Comparison of ENCODE assay signal across 7 mouse cellular contexts in the genomic region with DNA sequence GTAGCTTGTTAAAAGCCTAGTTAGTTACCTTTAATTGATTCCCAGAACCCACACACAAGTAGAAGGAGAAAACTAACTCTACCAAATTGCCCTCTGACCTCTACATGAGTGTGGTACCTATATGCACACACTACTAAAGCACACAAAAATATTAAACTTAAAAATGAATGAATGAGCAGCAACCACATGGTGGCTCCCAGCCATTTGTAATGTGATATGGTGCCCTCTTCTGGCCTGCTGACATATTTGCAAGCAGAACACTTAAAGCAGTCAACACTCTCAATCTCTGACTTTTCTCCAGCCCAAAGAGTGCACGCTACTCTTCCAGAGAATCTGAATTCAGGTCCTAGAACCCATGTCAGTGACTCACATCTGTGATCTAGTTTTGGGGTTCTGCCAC. TPM values are rescaled to one million over a fixed set of nuclear protein-coding genes. Genes with fewer than 3 reads are reported as not detected.
A peak's percentile ranks its signal among the peaks of the same experiment; 100 is the strongest.
DNase-seq lines count a peak whose midpoint lies in the region; ATAC-seq and TF ChIP-seq lines count a peak whose summit lies in the region.

No protein-coding gene starts in this region.

- 49% methylated on average over 1 of the region's 1 CpGs for whole genome bisulfite sequencing in liver, postnatal 0 days (ENCODE audit: insufficient replicate concordance)

- H3K9ac ChIP-seq in liver, postnatal 0 days (replicated peaks): no peak overlapping the region

- H3K9me3 ChIP-seq in liver, postnatal 0 days (ENCODE audit: low read length): no peaks in the 10 kb centered on the region

- no peak overlapping the region for H3K4me2 ChIP-seq in liver, postnatal 0 days (ENCODE audit: low read depth, low read length)

- H3K36me3 ChIP-seq in liver, postnatal 0 days (replicated peaks; ENCODE audit: insufficient read depth, low read length): peaks cover 46% of the 10 kb centered on the region

- peak; percentile 43 for ATAC-seq in inflammation-experienced regulatory T-cells, adult 6 months
- peak; percentile 44 for ATAC-seq in liver, postnatal 0 days

- no peak overlapping the region for H3K4me3 ChIP-seq in liver, postnatal 0 days (ENCODE audit: low read depth, low read length)

- H3K4me1 ChIP-seq in liver, postnatal 0 days (ENCODE audit: insufficient read depth): peaks cover 3% of the 10 kb centered on the region

- no peak overlapping the region for H3K27ac ChIP-seq in liver, postnatal 0 days (ENCODE audit: low read depth)

- peak; percentile 92 for TF ChIP-seq CTCF in liver, postnatal 0 days (IDR thresholded peaks at IDR 0.05; ENCODE audit: low read depth)

- no peak for TF ChIP-seq EP300 in liver, postnatal 0 days (IDR thresholded peaks at IDR 0.05; ENCODE audit: low read depth)

- no peaks in the 10 kb centered on the region for H3K27me3 ChIP-seq in liver, postnatal 0 days (ENCODE audit: insufficient read depth, low read length)

- peak; percentile 22 for DNase-seq in layer of hippocampus, adult 11-12 months (ENCODE audit: low spot score)
- no peak for DNase-seq in layer of hippocampus, adult 9-10 months (ENCODE audit: low spot score)
- DNase-seq in MN1 (ENCODE audit: low spot score): peak; percentile 60
- DNase-seq in cerebellum, postnatal 25 days: peak; percentile 46 to 66
- DNase-seq in liver, postnatal 0 days: peak; percentile 61
- peak; percentile 46 for DNase-seq in right cerebral cortex, adult 18-20 months

RNA-seq across cellular contexts. Expression of gene Arnt, which starts 16.2 kb away (rescaled TPM):
- polyA plus RNA-seq in inflammation-experienced regulatory T-cells, adult 6 months (2017; shearing (Covaris generic)): 10 to 100 TPM; 33.1 to 43.5 (median 36.8) TPM
- polyA plus RNA-seq in liver, postnatal 0 days (2015; fragmentation: Nextera tagmentation; extraction: Ambion mirVana): 7.9 and 9.4 TPM in 2 replicates

RNA-seq across cellular contexts. Expression of gene 4930558C23Rik, which starts 47.8 kb away (rescaled TPM):
- polyA plus RNA-seq in inflammation-experienced regulatory T-cells, adult 6 months (2017; shearing (Covaris generic)): not detected
- not detected in 2 replicates for polyA plus RNA-seq in liver, postnatal 0 days (2015; fragmentation: Nextera tagmentation; extraction: Ambion mirVana)

RNA-seq across cellular contexts. Expression of gene Ctsk, which starts 48.6 kb away (rescaled TPM):
- polyA plus RNA-seq in inflammation-experienced regulatory T-cells, adult 6 months (2017; shearing (Covaris generic)): under 1 TPM in 1 of 3 experiments, not detected in 2; 0.44 TPM
- 2.0 and 2.3 TPM in 2 replicates for polyA plus RNA-seq in liver, postnatal 0 days (2015; fragmentation: Nextera tagmentation; extraction: Ambion mirVana)
